In the genomic region with DNA sequence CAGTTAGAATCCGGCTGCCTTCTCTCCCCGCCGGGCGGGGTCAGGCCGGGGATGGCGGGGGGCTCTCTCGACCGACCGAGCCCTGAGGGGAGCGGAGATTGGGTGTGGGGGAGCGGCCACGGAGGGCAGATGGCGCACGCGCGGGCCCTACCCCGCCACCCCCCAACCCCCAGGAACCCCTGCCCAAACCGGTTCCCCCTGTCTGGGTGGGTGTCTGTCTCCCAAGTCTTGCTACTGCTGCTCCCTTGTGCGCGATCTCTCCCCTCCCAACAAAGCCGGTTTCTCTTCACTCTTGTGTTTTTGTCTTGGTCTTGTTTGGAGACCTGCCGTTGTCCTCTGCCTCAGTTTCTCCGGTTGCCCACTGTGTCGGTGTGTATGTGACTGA, we compare ENCODE assay signal across 7 mouse cellular contexts. TPM values are rescaled to one million over a fixed set of nuclear protein-coding genes. Genes with fewer than 3 reads are reported as not detected.
DNase-seq lines count a peak whose midpoint lies in the region; ATAC-seq lines count a peak whose summit lies in the region.

No protein-coding gene starts in this region.

- peak overlapping the region; percentile 96 for H3K9ac ChIP-seq in lung, embryonic 16.5 days (ENCODE audit: low read length)
- H3K9ac ChIP-seq in embryonic facial prominence, embryonic 14.5 days (ENCODE audit: low read depth, low read length): peak overlapping the region; percentile 89
- peak overlapping the region; percentile 89 for H3K9ac ChIP-seq in hindbrain, embryonic 14.5 days
- peak overlapping the region; percentile 83 for H3K9ac ChIP-seq in midbrain, embryonic 15.5 days

- no peaks in the 10 kb centered on the region for H3K36me3 ChIP-seq in lung, embryonic 16.5 days (ENCODE audit: control insufficient read depth, insufficient read depth, low read length)
- no peaks in the 10 kb centered on the region for H3K36me3 ChIP-seq in embryonic facial prominence, embryonic 14.5 days (ENCODE audit: control insufficient read depth, insufficient read depth, low read length)
- no peaks in the 10 kb centered on the region for H3K36me3 ChIP-seq in hindbrain, embryonic 14.5 days (replicated peaks; ENCODE audit: control insufficient read depth, insufficient read depth)
- H3K36me3 ChIP-seq in midbrain, embryonic 15.5 days (replicated peaks): no peaks in the 10 kb centered on the region

- intact Hi-C loops in left cerebral cortex, postnatal 10 days (cut with DNase I): no loop called here

- peak overlapping the region; percentile 88 for H3K27ac ChIP-seq in lung, embryonic 16.5 days (ENCODE audit: low read length)
- peak overlapping the region; percentile 84 for H3K27ac ChIP-seq in embryonic facial prominence, embryonic 14.5 days (replicated peaks; ENCODE audit: low read depth, low read length)
- peak overlapping the region; percentile 87 for H3K27ac ChIP-seq in hindbrain, embryonic 14.5 days
- H3K27ac ChIP-seq in midbrain, embryonic 15.5 days: peak overlapping the region; percentile 88

- H3K9me3 ChIP-seq in lung, embryonic 16.5 days (ENCODE audit: control insufficient read depth, low read length): no peaks in the 10 kb centered on the region
- no peaks in the 10 kb centered on the region for H3K9me3 ChIP-seq in embryonic facial prominence, embryonic 14.5 days (ENCODE audit: control insufficient read depth, low read length)
- H3K9me3 ChIP-seq in hindbrain, embryonic 14.5 days (ENCODE audit: control insufficient read depth, low read length): no peaks in the 10 kb centered on the region
- no peaks in the 10 kb centered on the region for H3K9me3 ChIP-seq in midbrain, embryonic 15.5 days

- ATAC-seq in lung, embryonic 16.5 days (ENCODE audit: low read depth): peak; percentile 90
- peak; percentile 91 for ATAC-seq in embryonic facial prominence, embryonic 14.5 days (ENCODE audit: low read depth)
- peak; percentile 85 for ATAC-seq in hindbrain, embryonic 14.5 days (ENCODE audit: low FRiP score)
- peak; percentile 89 for ATAC-seq in midbrain, embryonic 15.5 days (replicated peaks)

- DNase-seq in lung, adult 18-20 months: no peak
- DNase-seq in embryonic facial prominence, embryonic 14.5 days (ENCODE audit: low spot score): peak; percentile 73
- DNase-seq in hindbrain, embryonic 14.5 days (ENCODE audit: low spot score): peak; percentile 26
- no peak for DNase-seq in left cerebral cortex, postnatal 10 days (ENCODE audit: extremely low spot score in 1 of 2, low spot score in 2 of 2)
- DNase-seq in adrenal gland, postnatal 4 days (ENCODE audit: low spot score in 2 of 2): no peak

- H3K4me1 ChIP-seq in lung, embryonic 16.5 days (replicated peaks; ENCODE audit: control insufficient read depth, insufficient read depth, low read length): peaks cover 9% of the 10 kb centered on the region
- peaks cover 6% of the 10 kb centered on the region for H3K4me1 ChIP-seq in embryonic facial prominence, embryonic 14.5 days (ENCODE audit: control insufficient read depth, insufficient read depth, low read length)
- H3K4me1 ChIP-seq in hindbrain, embryonic 14.5 days (replicated peaks; ENCODE audit: control insufficient read depth, insufficient read depth, low read length): peaks cover 12% of the 10 kb centered on the region
- peaks cover 23% of the 10 kb centered on the region for H3K4me1 ChIP-seq in midbrain, embryonic 15.5 days

- peak overlapping the region; percentile 85 for H3K4me2 ChIP-seq in lung, embryonic 16.5 days (ENCODE audit: low read depth, low read length)
- H3K4me2 ChIP-seq in embryonic facial prominence, embryonic 14.5 days (ENCODE audit: low read depth, low read length): peak overlapping the region; percentile 83
- H3K4me2 ChIP-seq in hindbrain, embryonic 14.5 days (replicated peaks): peak overlapping the region; percentile 69
- H3K4me2 ChIP-seq in midbrain, embryonic 15.5 days: peak overlapping the region; percentile 64

- peak overlapping the region; percentile 99 for H3K4me3 ChIP-seq in lung, embryonic 16.5 days (ENCODE audit: low read length)
- H3K4me3 ChIP-seq in embryonic facial prominence, embryonic 14.5 days (ENCODE audit: low read depth, low read length): peak overlapping the region; percentile 77
- peak overlapping the region; percentile 84 for H3K4me3 ChIP-seq in hindbrain, embryonic 14.5 days (replicated peaks; ENCODE audit: low read length)
- H3K4me3 ChIP-seq in midbrain, embryonic 15.5 days: peak overlapping the region; percentile 82

- 0% methylated on average over 18 of the region's 24 CpGs for WGBS in lung, embryonic 16.5 days
- 1% methylated on average over 6 of the region's 24 CpGs for WGBS in embryonic facial prominence, embryonic 14.5 days
- under 1% methylated on average over 13 of the region's 24 CpGs for WGBS in hindbrain, embryonic 14.5 days
- WGBS in midbrain, embryonic 15.5 days: under 1% methylated on average over 23 of the region's 24 CpGs

- H3K27me3 ChIP-seq in lung, embryonic 16.5 days (ENCODE audit: control insufficient read depth, insufficient read depth, low read depth, low read length): no peaks in the 10 kb centered on the region
- H3K27me3 ChIP-seq in embryonic facial prominence, embryonic 14.5 days (replicated peaks; ENCODE audit: control insufficient read depth, insufficient read depth, low read length): no peaks in the 10 kb centered on the region
- H3K27me3 ChIP-seq in hindbrain, embryonic 14.5 days (ENCODE audit: control insufficient read depth, insufficient read depth, low read length): no peaks in the 10 kb centered on the region
- no peaks in the 10 kb centered on the region for H3K27me3 ChIP-seq in midbrain, embryonic 15.5 days (replicated peaks)

RNA-seq across cellular contexts. Expression of gene Rabgap1, which starts 9.3 kb away (rescaled TPM):
- 37.8 and 39.5 TPM in 2 replicates for polyA plus RNA-seq in lung, embryonic 16.5 days (2015; fragmentation: Nextera tagmentation; extraction: Ambion mirVana)
- 40.7 and 46.5 TPM in 2 replicates for polyA plus RNA-seq in embryonic facial prominence, embryonic 14.5 days (2014; fragmentation: Nextera tagmentation; extraction: Ambion mirVana)
- polyA plus RNA-seq in hindbrain, embryonic 14.5 days (2014; fragmentation: Nextera tagmentation; extraction: Ambion mirVana): 63.4 and 79.3 TPM in 2 replicates
- polyA plus RNA-seq in midbrain, embryonic 15.5 days (2015; fragmentation: Nextera tagmentation; extraction: Ambion mirVana): 51.6 and 52.7 TPM in 2 replicates
- total RNA-seq in left cerebral cortex, postnatal 10 days (2021): 10 to 100 TPM; 88.7 to 93.0 TPM
- 10 to 100 TPM; 71.1 TPM for total RNA-seq in adrenal gland, postnatal 4 days (2021)

RNA-seq across cellular contexts. Expression of gene Zbtb6, which starts 9.4 kb away (rescaled TPM):
- 7.3 and 8.0 TPM in 2 replicates for polyA plus RNA-seq in lung, embryonic 16.5 days (2015; fragmentation: Nextera tagmentation; extraction: Ambion mirVana)
- 4.1 and 4.8 TPM in 2 replicates for polyA plus RNA-seq in embryonic facial prominence, embryonic 14.5 days (2014; fragmentation: Nextera tagmentation; extraction: Ambion mirVana)
- 9.9 and 11.2 TPM in 2 replicates for polyA plus RNA-seq in hindbrain, embryonic 14.5 days (2014; fragmentation: Nextera tagmentation; extraction: Ambion mirVana)
- polyA plus RNA-seq in midbrain, embryonic 15.5 days (2015; fragmentation: Nextera tagmentation; extraction: Ambion mirVana): 15.6 and 17.5 TPM in 2 replicates
- 10 to 100 TPM; 16.6 to 17.0 TPM for total RNA-seq in left cerebral cortex, postnatal 10 days (2021)
- total RNA-seq in adrenal gland, postnatal 4 days (2021): 10 to 100 TPM; 16.9 to 17.1 TPM

RNA-seq across cellular contexts. Expression of gene Zbtb26, which starts 9.4 kb away (rescaled TPM):
- polyA plus RNA-seq in lung, embryonic 16.5 days (2015; fragmentation: Nextera tagmentation; extraction: Ambion mirVana): 6.9 and 7.1 TPM in 2 replicates
- 6.2 and 6.6 TPM in 2 replicates for polyA plus RNA-seq in embryonic facial prominence, embryonic 14.5 days (2014; fragmentation: Nextera tagmentation; extraction: Ambion mirVana)
- polyA plus RNA-seq in hindbrain, embryonic 14.5 days (2014; fragmentation: Nextera tagmentation; extraction: Ambion mirVana): 9.5 and 9.8 TPM in 2 replicates
- 7.5 and 7.7 TPM in 2 replicates for polyA plus RNA-seq in midbrain, embryonic 15.5 days (2015; fragmentation: Nextera tagmentation; extraction: Ambion mirVana)
- 1 to 10 TPM; 8.0 to 8.7 TPM for total RNA-seq in left cerebral cortex, postnatal 10 days (2021)
- 10 to 100 TPM; 12.2 to 15.1 TPM for total RNA-seq in adrenal gland, postnatal 4 days (2021)

RNA-seq across cellular contexts. Expression of gene Rc3h2, which starts 29.7 kb away (rescaled TPM):
- 12.5 TPM in 2 replicates for polyA plus RNA-seq in lung, embryonic 16.5 days (2015; fragmentation: Nextera tagmentation; extraction: Ambion mirVana)
- polyA plus RNA-seq in embryonic facial prominence, embryonic 14.5 days (2014; fragmentation: Nextera tagmentation; extraction: Ambion mirVana): 15.2 and 15.6 TPM in 2 replicates
- polyA plus RNA-seq in hindbrain, embryonic 14.5 days (2014; fragmentation: Nextera tagmentation; extraction: Ambion mirVana): 25.6 and 26.0 TPM in 2 replicates
- polyA plus RNA-seq in midbrain, embryonic 15.5 days (2015; fragmentation: Nextera tagmentation; extraction: Ambion mirVana): 20.6 and 21.7 TPM in 2 replicates
- 10 to 100 TPM; 91.1 to 93.3 TPM for total RNA-seq in left cerebral cortex, postnatal 10 days (2021)
- total RNA-seq in adrenal gland, postnatal 4 days (2021): 10 to 100 TPM; 49.3 to 51.6 TPM

Comparison
In these comparisons a context has a peak if more than half of its experiments do, and no peak if none do; other contexts are left out.
1. DNase-seq: peak in embryonic facial prominence, embryonic 14.5 days (single experiment) and hindbrain, embryonic 14.5 days (single experiment); none in lung, adult 18-20 months (0 of 2), left cerebral cortex, postnatal 10 days (0 of 2) and adrenal gland, postnatal 4 days (0 of 2).
2. Peak in every context shown above with its lines, with median percentiles within 50 percentile points of each other: ATAC-seq, H3K27ac ChIP-seq, H3K4me2 ChIP-seq, H3K4me3 ChIP-seq and H3K9ac ChIP-seq.